Mouse (Mus musculus): ENCODE results near the gene Itm2b. TPM values are rescaled to one million over a fixed set of nuclear protein-coding genes. Genes with fewer than 3 reads are reported as not detected.

Itm2b gene
- total RNA-seq, 2 experiments from 2014 or later, result 726 to 746 TPM

DNA sequence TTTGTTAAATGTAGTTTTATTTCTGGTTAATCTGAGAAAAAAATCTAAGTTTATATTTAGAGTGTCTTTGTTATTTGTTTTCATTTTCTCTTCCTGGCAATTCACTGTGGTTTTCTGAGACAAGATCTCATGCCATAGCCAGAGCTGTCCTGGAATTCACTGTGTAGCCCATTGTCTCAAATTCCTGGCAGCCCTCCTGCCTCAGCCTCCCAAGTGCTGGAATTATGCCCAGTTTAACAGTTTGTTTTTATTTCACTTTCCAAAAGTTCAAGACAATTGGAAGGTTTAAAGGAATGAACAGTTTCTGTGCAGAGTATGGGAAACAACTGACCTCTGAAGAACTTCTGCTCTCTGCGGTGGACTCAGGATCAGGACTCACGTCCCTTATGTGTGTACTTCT lies 55.2 kb downstream of the Itm2b start:
- no peak for ATAC-seq (replicated peaks; ENCODE audit: low FRiP score, poor library complexity, severe bottlenecking)

- peak; percentile 14; the same call in 1 of the 2 replicates for ATAC-seq (replicated peaks; ENCODE audit: low FRiP score, poor library complexity, severe bottlenecking)
Measured at GRCm38 (mm10) chr14:73326511-73326910, 58.6 kb downstream of the Itm2b start.

DNA sequence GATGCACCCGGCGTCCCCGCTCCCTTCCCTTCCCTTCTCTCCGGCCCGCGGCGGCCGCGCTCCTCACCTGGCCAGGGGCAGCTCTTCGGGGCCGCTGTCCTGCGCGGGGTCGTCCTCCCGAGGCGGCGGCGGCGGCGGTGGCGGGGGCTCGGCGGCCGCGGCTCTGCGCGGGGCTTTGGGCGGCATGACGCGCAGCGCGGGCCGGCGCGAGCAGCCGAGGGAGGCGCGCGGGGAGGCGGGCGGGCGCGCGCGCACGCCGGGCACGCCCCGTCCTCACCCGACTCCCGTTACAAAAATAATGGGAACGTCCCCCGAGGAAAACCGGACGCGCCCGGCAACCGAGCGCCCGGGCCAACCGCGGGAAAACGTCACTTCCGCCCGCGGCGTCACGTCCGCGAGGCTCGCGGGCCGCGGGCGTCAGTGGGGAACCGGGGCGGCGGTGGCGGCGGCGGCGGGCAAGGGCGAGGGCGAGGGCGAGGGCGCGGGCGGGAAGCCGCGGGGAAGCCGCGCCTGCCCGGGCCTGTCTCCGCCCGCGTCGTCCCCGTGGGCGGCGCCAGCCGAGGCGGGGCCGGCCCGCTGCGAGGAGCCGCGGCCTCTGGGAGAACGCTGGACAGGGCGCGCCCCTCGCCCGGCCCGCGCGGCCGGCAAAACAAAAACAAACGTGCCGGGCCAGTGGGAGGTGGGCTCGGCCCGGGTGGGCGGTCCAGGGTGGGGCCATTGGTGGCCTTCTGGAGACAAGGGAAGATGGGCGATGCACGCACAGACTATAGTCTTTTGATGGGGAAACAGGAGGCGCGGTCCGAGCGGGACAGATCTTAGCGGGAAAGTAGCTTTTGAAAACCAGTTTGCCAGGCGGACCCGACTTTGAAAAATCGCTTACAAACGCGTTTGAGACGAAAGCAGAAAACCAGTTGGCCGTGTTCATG lies 59.4 kb downstream of the Itm2b start, which contains the start of gene Rb1:
TSS of gene Rb1 (minus strand) at position 367 of the 926 bp plus-strand sequence.
- ATAC-seq (replicated peaks; ENCODE audit: low FRiP score, poor library complexity, severe bottlenecking), result peak; percentile 73

DNA sequence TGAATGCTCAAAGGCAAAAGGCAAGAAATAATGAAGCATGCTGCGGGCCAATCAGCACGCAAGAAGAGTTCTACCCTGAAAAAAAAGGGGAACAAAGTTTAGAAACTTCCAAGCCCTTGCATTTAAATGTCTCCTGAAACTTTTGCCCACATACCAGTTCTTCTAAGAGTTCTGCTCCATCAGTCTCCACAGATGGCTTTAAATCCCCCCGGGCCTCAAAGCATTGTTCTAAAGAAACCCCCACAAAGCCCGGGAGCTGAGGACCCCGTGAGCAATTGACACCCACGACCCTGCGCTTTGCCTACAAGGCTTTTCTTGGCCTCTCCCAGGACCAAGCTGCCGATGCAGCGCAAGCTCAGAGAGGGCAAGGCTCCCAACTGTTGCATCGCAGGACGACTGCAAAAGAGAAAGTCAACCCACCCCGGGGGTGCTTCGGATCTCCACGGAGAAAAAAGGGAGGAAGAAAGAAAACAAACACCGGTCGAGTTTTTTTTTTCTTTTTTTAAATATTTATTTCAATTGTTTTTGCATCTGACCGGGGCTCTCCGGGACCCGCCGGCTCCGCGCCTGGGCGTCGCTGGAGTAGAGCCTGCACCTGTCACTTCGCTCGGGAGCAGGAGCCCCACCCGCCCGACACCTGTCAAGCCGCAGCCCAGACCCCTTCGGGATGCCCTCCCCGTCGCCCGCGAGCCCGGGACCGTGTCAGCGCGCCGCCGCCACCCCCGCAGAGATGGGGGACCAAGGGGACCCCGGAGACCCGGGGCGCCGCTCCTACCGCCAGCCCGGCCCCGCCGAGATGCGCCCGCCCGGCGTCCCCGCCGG lies 60.2 kb downstream of the Itm2b start:
- ATAC-seq (replicated peaks; ENCODE audit: low FRiP score, poor library complexity, severe bottlenecking), result no peak

DNA sequence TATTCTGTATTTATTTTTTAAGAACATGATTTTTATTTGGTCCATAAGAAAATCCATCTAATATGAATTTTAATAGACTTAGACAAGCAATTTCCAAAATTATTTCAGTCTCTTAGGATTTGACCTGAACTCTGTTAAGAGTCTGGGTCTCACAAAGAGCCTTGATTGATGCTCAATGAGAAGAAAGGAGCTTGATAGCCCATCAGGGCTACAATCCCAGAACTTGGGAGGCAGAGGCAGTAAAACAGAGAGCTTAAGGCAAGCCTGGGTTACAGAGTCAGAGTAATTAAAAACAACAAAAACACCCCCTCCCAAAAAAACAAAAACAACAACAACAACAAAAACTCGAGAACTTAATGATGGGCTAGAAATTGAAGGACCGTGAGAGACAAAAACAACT lies 61.1 kb downstream of the Itm2b start:
- no peak for ATAC-seq (replicated peaks; ENCODE audit: low FRiP score, poor library complexity, severe bottlenecking)

GRCm38 (mm10) chr14:73322142-73322541 lies 62.9 kb downstream of the Itm2b start:
- peak; percentile 59 for ATAC-seq (replicated peaks; ENCODE audit: low FRiP score, poor library complexity, severe bottlenecking)

DNA sequence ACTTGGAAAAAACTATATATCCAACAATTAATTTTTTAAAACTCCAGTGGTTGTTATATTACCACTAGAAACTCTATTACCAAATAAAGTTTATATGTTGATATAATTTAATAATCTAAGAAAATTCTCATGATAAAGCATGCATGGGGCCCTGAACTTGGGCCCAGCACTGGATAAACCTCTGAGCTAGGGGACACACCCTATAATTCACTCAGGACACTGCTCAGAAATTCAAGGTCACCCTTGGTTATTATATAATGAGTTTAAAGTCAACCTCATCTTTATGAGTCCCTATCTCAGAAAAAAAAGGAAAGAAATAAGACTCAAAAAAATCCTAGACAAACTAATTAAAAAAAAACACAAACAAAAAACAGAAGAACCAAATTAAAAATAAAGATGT lies 68.2 kb downstream of the Itm2b start:
- no peak for ATAC-seq (replicated peaks; ENCODE audit: low FRiP score, poor library complexity, severe bottlenecking)

GRCm38 (mm10) chr14:73313864-73314263 lies 71.2 kb downstream of the Itm2b start:
- no peak for ATAC-seq (replicated peaks; ENCODE audit: low FRiP score, poor library complexity, severe bottlenecking)

- peak; percentile 57 for ATAC-seq (replicated peaks; ENCODE audit: low FRiP score, poor library complexity, severe bottlenecking)
Measured at GRCm38 (mm10) chr14:73313396-73313795, 71.7 kb downstream of the Itm2b start.

DNA sequence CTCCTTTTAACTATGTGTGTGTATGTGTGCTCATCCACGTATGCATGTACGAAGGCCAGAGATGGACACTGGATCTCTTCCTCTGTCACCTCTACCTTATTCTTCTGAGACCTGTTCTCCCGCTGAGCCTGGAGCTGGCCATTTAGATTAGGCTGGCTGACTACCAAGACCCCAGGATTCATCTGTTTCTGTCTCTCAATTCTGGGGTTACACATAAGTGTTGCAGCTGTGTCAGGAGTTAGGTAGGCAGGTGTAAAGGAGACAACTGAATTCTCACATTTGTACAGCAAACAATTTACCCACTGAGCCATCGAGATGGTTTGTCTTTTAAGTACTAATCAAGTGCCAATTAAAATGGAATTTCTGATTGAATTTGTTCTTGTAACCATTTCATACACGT lies 72.2 kb downstream of the Itm2b start:
- ATAC-seq (replicated peaks; ENCODE audit: low FRiP score, poor library complexity, severe bottlenecking), result no peak

Other genes with a start within 250 kb of the Itm2b start
- 3.8 and 8.8 TPM in 2 replicates for gene Lpar6, start 147.4 kb downstream of the Itm2b start, total RNA-seq (2015; ENCODE audit: low replicate concordance)
- gene Lpar6, start 147.4 kb downstream of the Itm2b start, total RNA-seq (2017; ENCODE audit: low replicate concordance), result 1.8 and 4.2 TPM in 2 replicates
- gene Rb1, start 59.5 kb downstream of the Itm2b start, total RNA-seq (2015; ENCODE audit: low replicate concordance), result 223 and 234 TPM in 2 replicates
- 215 and 334 TPM in 2 replicates for gene Rb1, start 59.5 kb downstream of the Itm2b start, total RNA-seq (2017; ENCODE audit: low replicate concordance)
- gene Med4, start 124.7 kb upstream of the Itm2b start, total RNA-seq (2015; ENCODE audit: low replicate concordance), result 8.1 and 10.2 TPM in 2 replicates
- 9.5 and 20.1 TPM in 2 replicates for gene Med4, start 124.7 kb upstream of the Itm2b start, total RNA-seq (2017; ENCODE audit: low replicate concordance)
- 16.3 and 18.1 TPM in 2 replicates for gene Sucla2, start 140.0 kb upstream of the Itm2b start, total RNA-seq (2015; ENCODE audit: low replicate concordance)
- 28.4 and 29.0 TPM in 2 replicates for gene Sucla2, start 140.0 kb upstream of the Itm2b start, total RNA-seq (2017; ENCODE audit: low replicate concordance)
- 2.5 and 5.2 TPM in 2 replicates for gene Nudt15, start 163.0 kb upstream of the Itm2b start, total RNA-seq (2015; ENCODE audit: low replicate concordance)
- 1.4 and 3.7 TPM in 2 replicates for gene Nudt15, start 163.0 kb upstream of the Itm2b start, total RNA-seq (2017; ENCODE audit: low replicate concordance)

All from erythroblast, adult 5-6 weeks (primary cell).